Mouse (Mus musculus): ENCODE measurements around the gene Mtnr1a. TPM values are rescaled to one million over a fixed set of nuclear protein-coding genes. Genes with fewer than 3 reads are reported as not detected.

Gene Mtnr1a
- polyA plus RNA-seq (2014; fragmentation: Illumina TruSeq; extraction: RNeasy Lipid Tissue Mini Kit (QIAGEN cat#74804); ENCODE audit: low read depth, low replicate concordance), result not detected

GRCm38 (mm10) chr8:45068759-45069386 lies at the start of gene Mtnr1a:
Gene Mtnr1a (plus strand): TSS chr8:45069137.

Other genes with a start within 250 kb of the Mtnr1a start
- 23.3 TPM for gene Fat1, start 133.7 kb upstream of the Mtnr1a start, polyA plus RNA-seq (2014; fragmentation: Illumina TruSeq; extraction: RNeasy Lipid Tissue Mini Kit (QIAGEN cat#74804); ENCODE audit: low read depth, low replicate concordance)
- gene F11, start 192.9 kb downstream of the Mtnr1a start, polyA plus RNA-seq (2014; fragmentation: Illumina TruSeq; extraction: RNeasy Lipid Tissue Mini Kit (QIAGEN cat#74804); ENCODE audit: low read depth, low replicate concordance), result not detected
- gene Klkb1, start 225.7 kb downstream of the Mtnr1a start, polyA plus RNA-seq (2014; fragmentation: Illumina TruSeq; extraction: RNeasy Lipid Tissue Mini Kit (QIAGEN cat#74804); ENCODE audit: low read depth, low replicate concordance), result not detected
- not detected for gene Gm45753, start 239.3 kb downstream of the Mtnr1a start, polyA plus RNA-seq (2014; fragmentation: Illumina TruSeq; extraction: RNeasy Lipid Tissue Mini Kit (QIAGEN cat#74804); ENCODE audit: low read depth, low replicate concordance)

Measured in adrenal gland, adult 10 weeks (tissue).